Mouse (Mus musculus) intestine, embryonic 16.5 days (tissue): ENCODE data around the gene Srgap3. TPM values are rescaled to one million over a fixed set of nuclear protein-coding genes. Genes with fewer than 3 reads are reported as not detected.

ENCODE experiments used
- ATAC-seq: fragments of 200-750 bp; cut with Nextera tagmentation; 2 replicates; pipeline ENCODE4 v1.8.0; 2017; ENCODE audit warnings: moderate TSS enrichment, moderate library complexity
- H3K27ac ChIP-seq: fragments of 300-500 bp; sonication (generic); 2 replicates; pipeline ENCODE4 v1.5.1; 2014; ENCODE audit warnings: mild to moderate bottlenecking, low read length
- H3K27me3 ChIP-seq: fragments of 300-500 bp; sonication (generic); replicated peaks from 2 replicates; pipeline ENCODE4 v1.6.1; 2014; ENCODE audit warnings: low read length, control low read depth, mixed read lengths; ENCODE audit not compliant: control insufficient read depth, insufficient read depth
- H3K36me3 ChIP-seq: fragments of 300-500 bp; sonication (generic); 2 replicates; pipeline ENCODE4 v1.6.1; 2014; ENCODE audit warnings: low read length, control low read depth; ENCODE audit not compliant: control insufficient read depth, insufficient read depth
- H3K4me1 ChIP-seq: fragments of 300-500 bp; sonication (generic); 2 replicates; pipeline ENCODE4 v1.6.1; 2014; ENCODE audit warnings: low read length, control low read depth, mixed read lengths; ENCODE audit not compliant: control insufficient read depth, insufficient read depth
- H3K4me2 ChIP-seq: fragments of 300-500 bp; sonication (generic); 2 replicates; pipeline ENCODE4 v1.6.1; 2014; ENCODE audit warnings: low read depth, low read length, control low read depth
- H3K4me3 ChIP-seq: fragments of 300-500 bp; sonication (generic); 2 replicates; pipeline ENCODE4 v1.5.1; 2014; ENCODE audit warnings: mild to moderate bottlenecking, low read length
- H3K9ac ChIP-seq: fragments of 300-500 bp; sonication (generic); 2 replicates; pipeline ENCODE4 v1.6.1; 2014; ENCODE audit warnings: low read depth, low read length
- H3K9me3 ChIP-seq: fragments of 300-500 bp; sonication (generic); 2 replicates; pipeline ENCODE4 v1.6.1; 2016; ENCODE audit warnings: low read length, control low read depth; ENCODE audit not compliant: control insufficient read depth
- WGBS: fragments of 180-500 bp; shearing (Covaris S2); extraction: QIAGEN DNeasy Blood & Tissue Kit; methylation state at CpG from one replicate; pipeline ENCODE4 v1.1.7; 2014; 5-methylcytosine and 5-hydroxymethylcytosine counted together
- polyA plus RNA-seq: library from polyadenylated mRNA; unstranded; fragments of >200 nt; fragmentation: Nextera tagmentation; extraction: Ambion mirVana; gene quantifications from 2 replicates; pipeline ENCODE4 v1.2.1, GENCODE M21; 2015

Gene Srgap3
- polyA plus RNA-seq, 1 experiment from 2014 or later = 3.5 TPM

GRCm38 (mm10) chr6:112937791-112938190, 9.3 kb downstream of the Srgap3 start:
- Histone ChIP-seq H3K36me3 (no peaks in the 10 kb centered on the region), H3K4me2 (no peak overlapping the region), H3K4me3 (no peak overlapping the region), H3K27me3 (no peaks in the 10 kb centered on the region), H3K4me1 (no peaks in the 10 kb centered on the region), H3K9me3 (no peaks in the 10 kb centered on the region), H3K9ac (no peak overlapping the region), H3K27ac (no peak overlapping the region)
- no peak for ATAC-seq
- WGBS = 91% methylated on average over 2 of the region's 2 CpGs

GRCm38 (mm10) chr6:112934501-112934900, 12.6 kb downstream of the Srgap3 start:
- Histone ChIP-seq H3K9ac (no peak overlapping the region), H3K36me3 (no peaks in the 10 kb centered on the region), H3K4me3 (no peak overlapping the region), H3K4me1 (no peaks in the 10 kb centered on the region), H3K9me3 (no peaks in the 10 kb centered on the region), H3K27ac (no peak overlapping the region), H3K4me2 (no peak overlapping the region), H3K27me3 (no peaks in the 10 kb centered on the region)
- ATAC-seq = no peak
- 70% methylated on average over 1 of the region's 1 CpGs for WGBS

- H3K4me3 ChIP-seq = no peak overlapping the region
- ATAC-seq = no peak
- no peaks in the 10 kb centered on the region for H3K4me1 ChIP-seq
- H3K27ac ChIP-seq = no peak overlapping the region
- no peaks in the 10 kb centered on the region for H3K36me3 ChIP-seq
- H3K9me3 ChIP-seq = no peaks in the 10 kb centered on the region
- WGBS = 66% methylated on average over 8 of the region's 8 CpGs
- no peaks in the 10 kb centered on the region for H3K27me3 ChIP-seq
- no peak overlapping the region for H3K9ac ChIP-seq
- no peak overlapping the region for H3K4me2 ChIP-seq
Measured at GRCm38 (mm10) chr6:112932611-112933010, 14.5 kb downstream of the Srgap3 start.

- Histone ChIP-seq H3K4me3 (no peak overlapping the region), H3K4me1 (peaks cover 7% of the 10 kb centered on the region; the same call in 1 of the 2 replicates), H3K27ac (no peak overlapping the region), H3K27me3 (no peaks in the 10 kb centered on the region), H3K9ac (no peak overlapping the region), H3K9me3 (no peaks in the 10 kb centered on the region), H3K4me2 (no peak overlapping the region), H3K36me3 (no peaks in the 10 kb centered on the region)
- ATAC-seq = peak; percentile 44; the same call in 1 of the 2 replicates
- 46% methylated on average over 5 of the region's 5 CpGs for WGBS
Measured at GRCm38 (mm10) chr6:112930011-112930451, 17.0 kb downstream of the Srgap3 start.

GRCm38 (mm10) chr6:112929291-112929984, 17.6 kb downstream of the Srgap3 start:
- Histone ChIP-seq H3K4me3 (no peak overlapping the region), H3K9me3 (no peaks in the 10 kb centered on the region), H3K4me1 (peaks cover 12% of the 10 kb centered on the region; the same call in 1 of the 2 replicates), H3K4me2 (no peak overlapping the region), H3K9ac (no peak overlapping the region), H3K27ac (no peak overlapping the region), H3K36me3 (no peaks in the 10 kb centered on the region), H3K27me3 (no peaks in the 10 kb centered on the region)
- WGBS = 88% methylated on average over 6 of the region's 6 CpGs
- ATAC-seq = no peak

GRCm38 (mm10) chr6:112928841-112929240, 18.2 kb downstream of the Srgap3 start:
- no peaks in the 10 kb centered on the region for H3K9me3 ChIP-seq

GRCm38 (mm10) chr6:112927341-112927740, 19.7 kb downstream of the Srgap3 start:
- Histone ChIP-seq H3K27me3 (no peaks in the 10 kb centered on the region), H3K36me3 (no peaks in the 10 kb centered on the region), H3K9ac (no peak overlapping the region), H3K4me2 (no peak overlapping the region), H3K27ac (no peak overlapping the region), H3K4me3 (no peak overlapping the region), H3K4me1 (peaks cover 12% of the 10 kb centered on the region; the same call in 1 of the 2 replicates), H3K9me3 (no peaks in the 10 kb centered on the region)
- no peak for ATAC-seq
- WGBS = 86% methylated on average over 5 of the region's 5 CpGs

More at GRCm38 (mm10) chr6:112928841-112929240, 18.2 kb downstream of the Srgap3 start:
- Histone ChIP-seq H3K4me3 (no peak overlapping the region), H3K27ac (no peak overlapping the region), H3K27me3 (no peaks in the 10 kb centered on the region), H3K9ac (no peak overlapping the region), H3K4me1 (peaks cover 12% of the 10 kb centered on the region; the same call in 1 of the 2 replicates), H3K4me2 (no peak overlapping the region), H3K36me3 (no peaks in the 10 kb centered on the region)
- 73% methylated on average over 6 of the region's 6 CpGs for WGBS
- no peak for ATAC-seq

- no peaks in the 10 kb centered on the region for H3K9me3 ChIP-seq
- no peak for ATAC-seq
- H3K9ac ChIP-seq = no peak overlapping the region
- no peak overlapping the region for H3K4me3 ChIP-seq
- no peaks in the 10 kb centered on the region for H3K36me3 ChIP-seq
- peaks cover 12% of the 10 kb centered on the region; the same call in 1 of the 2 replicates for H3K4me1 ChIP-seq
- WGBS = 71% methylated on average over 5 of the region's 5 CpGs
- H3K27me3 ChIP-seq = no peaks in the 10 kb centered on the region
- no peak overlapping the region for H3K4me2 ChIP-seq
- H3K27ac ChIP-seq = no peak overlapping the region
Measured at GRCm38 (mm10) chr6:112926011-112926410, 21.1 kb downstream of the Srgap3 start.

GRCm38 (mm10) chr6:112925234-112925975, 21.7 kb downstream of the Srgap3 start:
- no peaks in the 10 kb centered on the region for H3K36me3 ChIP-seq
- no peak overlapping the region for H3K9ac ChIP-seq
- no peak overlapping the region for H3K4me3 ChIP-seq
- H3K9me3 ChIP-seq = no peaks in the 10 kb centered on the region
- no peaks in the 10 kb centered on the region for H3K27me3 ChIP-seq
- no peak overlapping the region for H3K4me2 ChIP-seq
- ATAC-seq = no peak
- WGBS = 53% methylated on average over 11 of the region's 11 CpGs
- no peak overlapping the region for H3K27ac ChIP-seq
- peaks cover 12% of the 10 kb centered on the region; the same call in 1 of the 2 replicates for H3K4me1 ChIP-seq
